Mouse (Mus musculus): ENCODE data around the gene Mmrn2. TPM values are rescaled to one million over a fixed set of nuclear protein-coding genes. Genes with fewer than 3 reads are reported as not detected.

Mmrn2 gene
- polyA plus RNA-seq, 1 experiment from 2014 or later, result 15.6 TPM

- no peak overlapping the region for H3K4me3 ChIP-seq (ENCODE audit: low read length)
- H3K36me3 ChIP-seq (ENCODE audit: control insufficient read depth, insufficient read depth, low read length), result peaks cover 21% of the 10 kb centered on the region
- no peak overlapping the region for H3K9ac ChIP-seq (ENCODE audit: low read length)
- H3K9me3 ChIP-seq (ENCODE audit: control insufficient read depth, low read length), result no peaks in the 10 kb centered on the region
- H3K27me3 ChIP-seq (ENCODE audit: control insufficient read depth, insufficient read depth, low read depth, low read length), result no peaks in the 10 kb centered on the region
- H3K4me2 ChIP-seq (ENCODE audit: low read depth, low read length), result no peak overlapping the region
- no peak overlapping the region for H3K27ac ChIP-seq (ENCODE audit: low read length)
- whole genome bisulfite sequencing, result 89% methylated on average over 5 of the region's 5 CpGs
- no peak for ATAC-seq (ENCODE audit: low read depth)
- no peaks in the 10 kb centered on the region for H3K4me1 ChIP-seq (replicated peaks; ENCODE audit: control insufficient read depth, insufficient read depth, low read length)
Measured at GRCm38 (mm10) chr14:34344361-34344760, 30.9 kb upstream of the Mmrn2 start.

GRCm38 (mm10) chr14:34345771-34346566, 29.3 kb upstream of the Mmrn2 start:
- no peak overlapping the region for H3K9ac ChIP-seq (ENCODE audit: low read length)
- H3K4me1 ChIP-seq (replicated peaks; ENCODE audit: control insufficient read depth, insufficient read depth, low read length), result no peaks in the 10 kb centered on the region
- H3K36me3 ChIP-seq (ENCODE audit: control insufficient read depth, insufficient read depth, low read length), result peaks cover 15% of the 10 kb centered on the region
- ATAC-seq (ENCODE audit: low read depth), result peak; percentile 54; the same call in 1 of the 2 replicates
- H3K9me3 ChIP-seq (ENCODE audit: control insufficient read depth, low read length), result no peaks in the 10 kb centered on the region
- no peak overlapping the region for H3K4me2 ChIP-seq (ENCODE audit: low read depth, low read length)
- no peaks in the 10 kb centered on the region for H3K27me3 ChIP-seq (ENCODE audit: control insufficient read depth, insufficient read depth, low read depth, low read length)
- H3K4me3 ChIP-seq (ENCODE audit: low read length), result no peak overlapping the region
- WGBS, result 47% methylated on average over 12 of the region's 12 CpGs
- H3K27ac ChIP-seq (ENCODE audit: low read length), result no peak overlapping the region; the same call in 1 of the 2 replicates

GRCm38 (mm10) chr14:34347084-34347483, 28.2 kb upstream of the Mmrn2 start:
- H3K4me2 ChIP-seq (ENCODE audit: low read depth, low read length), result no peak overlapping the region
- H3K4me3 ChIP-seq (ENCODE audit: low read length), result no peak overlapping the region
- WGBS, result 90% methylated on average over 5 of the region's 5 CpGs
- no peaks in the 10 kb centered on the region for H3K9me3 ChIP-seq (ENCODE audit: control insufficient read depth, low read length)
- no peak for ATAC-seq (ENCODE audit: low read depth)
- H3K9ac ChIP-seq (ENCODE audit: low read length), result no peak overlapping the region
- no peak overlapping the region for H3K27ac ChIP-seq (ENCODE audit: low read length)
- H3K36me3 ChIP-seq (ENCODE audit: control insufficient read depth, insufficient read depth, low read length), result peaks cover 11% of the 10 kb centered on the region
- H3K4me1 ChIP-seq (replicated peaks; ENCODE audit: control insufficient read depth, insufficient read depth, low read length), result no peaks in the 10 kb centered on the region
- H3K27me3 ChIP-seq (ENCODE audit: control insufficient read depth, insufficient read depth, low read depth, low read length), result no peaks in the 10 kb centered on the region

- ATAC-seq (ENCODE audit: low read depth), result no peak
- H3K4me2 ChIP-seq (ENCODE audit: low read depth, low read length), result no peak overlapping the region
- no peak overlapping the region for H3K9ac ChIP-seq (ENCODE audit: low read length)
- WGBS, result 62% methylated on average over 7 of the region's 7 CpGs
- no peaks in the 10 kb centered on the region for H3K27me3 ChIP-seq (ENCODE audit: control insufficient read depth, insufficient read depth, low read depth, low read length)
- H3K27ac ChIP-seq (ENCODE audit: low read length), result no peak overlapping the region
- no peaks in the 10 kb centered on the region for H3K9me3 ChIP-seq (ENCODE audit: control insufficient read depth, low read length)
- H3K4me1 ChIP-seq (replicated peaks; ENCODE audit: control insufficient read depth, insufficient read depth, low read length), result no peaks in the 10 kb centered on the region
- H3K4me3 ChIP-seq (ENCODE audit: low read length), result no peak overlapping the region
- H3K36me3 ChIP-seq (ENCODE audit: control insufficient read depth, insufficient read depth, low read length), result peaks cover 2% of the 10 kb centered on the region; the same call in 1 of the 2 replicates
Measured at GRCm38 (mm10) chr14:34348301-34348700, 27.0 kb upstream of the Mmrn2 start.

DNA sequence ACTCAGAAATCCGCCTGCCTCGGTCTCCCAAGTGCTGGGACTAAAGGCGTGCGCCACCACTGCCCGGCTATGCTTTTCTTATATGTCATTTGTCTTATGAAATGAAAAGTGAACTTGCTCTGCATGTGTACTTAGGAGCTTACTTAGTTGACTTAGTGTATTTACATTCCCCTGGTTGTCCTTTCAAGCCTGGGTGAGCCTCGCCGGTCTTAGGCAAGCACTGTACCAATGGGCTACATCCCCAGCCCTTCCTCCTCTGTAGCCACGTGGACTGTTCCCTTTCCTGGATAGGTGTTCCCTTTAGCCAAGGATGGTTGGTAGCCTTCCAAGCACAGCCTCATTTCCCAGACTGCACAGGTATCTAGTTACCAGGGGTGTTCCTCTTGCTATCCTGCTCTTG, 26.3 kb upstream of the Mmrn2 start:
- H3K9me3 ChIP-seq (ENCODE audit: control insufficient read depth, low read length), result no peaks in the 10 kb centered on the region
- peak; percentile 86 for ATAC-seq (ENCODE audit: low read depth)
- no peaks in the 10 kb centered on the region for H3K4me1 ChIP-seq (replicated peaks; ENCODE audit: control insufficient read depth, insufficient read depth, low read length)
- H3K27ac ChIP-seq (ENCODE audit: low read length), result no peak overlapping the region
- H3K36me3 ChIP-seq (ENCODE audit: control insufficient read depth, insufficient read depth, low read length), result no peaks in the 10 kb centered on the region
- H3K4me2 ChIP-seq (ENCODE audit: low read depth, low read length), result no peak overlapping the region
- 48% methylated on average over 8 of the region's 8 CpGs for WGBS
- no peaks in the 10 kb centered on the region for H3K27me3 ChIP-seq (ENCODE audit: control insufficient read depth, insufficient read depth, low read depth, low read length)
- no peak overlapping the region for H3K4me3 ChIP-seq (ENCODE audit: low read length)
- no peak overlapping the region for H3K9ac ChIP-seq (ENCODE audit: low read length)

- no peak overlapping the region for H3K9ac ChIP-seq (ENCODE audit: low read length)
- no peak overlapping the region for H3K4me2 ChIP-seq (ENCODE audit: low read depth, low read length)
- H3K27me3 ChIP-seq (ENCODE audit: control insufficient read depth, insufficient read depth, low read depth, low read length), result no peaks in the 10 kb centered on the region
- no peaks in the 10 kb centered on the region for H3K36me3 ChIP-seq (ENCODE audit: control insufficient read depth, insufficient read depth, low read length)
- H3K27ac ChIP-seq (ENCODE audit: low read length), result no peak overlapping the region
- no peak for ATAC-seq (ENCODE audit: low read depth)
- WGBS, result 60% methylated on average over 3 of the region's 3 CpGs
- no peaks in the 10 kb centered on the region for H3K4me1 ChIP-seq (replicated peaks; ENCODE audit: control insufficient read depth, insufficient read depth, low read length)
- H3K4me3 ChIP-seq (ENCODE audit: low read length), result no peak overlapping the region
- H3K9me3 ChIP-seq (ENCODE audit: control insufficient read depth, low read length), result no peaks in the 10 kb centered on the region
Measured at GRCm38 (mm10) chr14:34351660-34352059, 23.6 kb upstream of the Mmrn2 start.

DNA sequence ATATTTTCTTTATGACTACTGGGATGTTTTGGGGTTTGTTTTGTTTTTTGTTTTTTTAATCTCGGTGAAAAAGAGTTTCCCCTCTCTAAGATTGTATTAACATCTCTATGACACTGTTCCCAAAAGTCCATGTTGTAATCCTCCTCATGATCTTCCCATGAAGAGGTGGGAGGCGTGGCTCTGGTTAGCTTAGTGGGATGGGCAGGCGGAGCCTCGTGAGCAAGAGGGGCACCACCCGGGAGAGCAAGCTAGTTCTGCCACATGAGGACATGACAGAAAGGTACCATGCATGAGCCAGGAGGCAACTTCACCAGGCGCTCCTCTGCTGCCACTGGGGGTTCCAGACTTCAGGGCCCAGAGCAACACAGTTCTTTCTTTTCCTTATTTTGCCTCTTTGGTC, 22.7 kb upstream of the Mmrn2 start:
- no peak overlapping the region for H3K4me3 ChIP-seq (ENCODE audit: low read length)
- no peak overlapping the region for H3K4me2 ChIP-seq (ENCODE audit: low read depth, low read length)
- H3K9me3 ChIP-seq (ENCODE audit: control insufficient read depth, low read length), result no peaks in the 10 kb centered on the region
- ATAC-seq (ENCODE audit: low read depth), result no peak
- H3K27me3 ChIP-seq (ENCODE audit: control insufficient read depth, insufficient read depth, low read depth, low read length), result no peaks in the 10 kb centered on the region
- no peaks in the 10 kb centered on the region for H3K36me3 ChIP-seq (ENCODE audit: control insufficient read depth, insufficient read depth, low read length)
- no peak overlapping the region for H3K27ac ChIP-seq (ENCODE audit: low read length)
- H3K9ac ChIP-seq (ENCODE audit: low read length), result no peak overlapping the region
- 59% methylated on average over 6 of the region's 6 CpGs for WGBS
- no peaks in the 10 kb centered on the region for H3K4me1 ChIP-seq (replicated peaks; ENCODE audit: control insufficient read depth, insufficient read depth, low read length)

GRCm38 (mm10) chr14:34353326-34353725, 21.9 kb upstream of the Mmrn2 start:
- Histone ChIP-seq H3K27ac (ENCODE audit: low read length) (no peak overlapping the region), H3K4me3 (ENCODE audit: low read length) (no peak overlapping the region), H3K4me1 (replicated peaks; ENCODE audit: control insufficient read depth, insufficient read depth, low read length) (peaks cover 2% of the 10 kb centered on the region; the same call in 1 of the 2 replicates)

GRCm38 (mm10) chr14:34354456-34354855, 20.8 kb upstream of the Mmrn2 start:
- Histone ChIP-seq H3K4me1 (replicated peaks; ENCODE audit: control insufficient read depth, insufficient read depth, low read length) (peaks cover 2% of the 10 kb centered on the region; the same call in 1 of the 2 replicates), H3K4me3 (ENCODE audit: low read length) (no peak overlapping the region), H3K9me3 (ENCODE audit: control insufficient read depth, low read length) (no peaks in the 10 kb centered on the region), H3K27ac (ENCODE audit: low read length) (no peak overlapping the region), H3K9ac (ENCODE audit: low read length) (no peak overlapping the region), H3K36me3 (ENCODE audit: control insufficient read depth, insufficient read depth, low read length) (no peaks in the 10 kb centered on the region), H3K4me2 (ENCODE audit: low read depth, low read length) (no peak overlapping the region), H3K27me3 (ENCODE audit: control insufficient read depth, insufficient read depth, low read depth, low read length) (no peaks in the 10 kb centered on the region)
- no peak for ATAC-seq (ENCODE audit: low read depth)
- 77% methylated on average over 4 of the region's 4 CpGs for WGBS

More at GRCm38 (mm10) chr14:34353326-34353725, 21.9 kb upstream of the Mmrn2 start:
- H3K4me2 ChIP-seq (ENCODE audit: low read depth, low read length), result no peak overlapping the region
- WGBS, result 83% methylated on average over 3 of the region's 3 CpGs
- no peak for ATAC-seq (ENCODE audit: low read depth)
- H3K27me3 ChIP-seq (ENCODE audit: control insufficient read depth, insufficient read depth, low read depth, low read length), result no peaks in the 10 kb centered on the region
- no peaks in the 10 kb centered on the region for H3K36me3 ChIP-seq (ENCODE audit: control insufficient read depth, insufficient read depth, low read length)
- no peaks in the 10 kb centered on the region for H3K9me3 ChIP-seq (ENCODE audit: control insufficient read depth, low read length)
- H3K9ac ChIP-seq (ENCODE audit: low read length), result no peak overlapping the region

Data from lung, embryonic 16.5 days (tissue).